Mouse (Mus musculus) liver, embryonic 12.5 days (tissue): ENCODE data around the gene Nos2. TPM values are rescaled to one million over a fixed set of nuclear protein-coding genes. Genes with fewer than 3 reads are reported as not detected.

ENCODE experiments used
- ATAC-seq: fragments of 200-750 bp; cut with Nextera tagmentation; 2 replicates; pipeline ENCODE4 v1.8.0; 2017; ENCODE audit warnings: moderate number of reproducible peaks, mild to moderate bottlenecking, moderate library complexity
- H3K27ac ChIP-seq: fragments of 300-500 bp; sonication (generic); 2 replicates; pipeline ENCODE4 v1.5.1; 2016; ENCODE audit warnings: mild to moderate bottlenecking
- H3K27me3 ChIP-seq: fragments of 300-500 bp; sonication (generic); replicated peaks from 2 replicates; pipeline ENCODE4 v1.6.1; 2016; ENCODE audit warnings: mild to moderate bottlenecking, moderate library complexity
- H3K36me3 ChIP-seq: fragments of 300-500 bp; sonication (generic); 2 replicates; pipeline ENCODE4 v1.6.1; 2016; ENCODE audit warnings: mild to moderate bottlenecking, moderate library complexity
- H3K4me1 ChIP-seq: fragments of 300-500 bp; sonication (generic); 2 replicates; pipeline ENCODE4 v1.6.1; 2016
- H3K4me2 ChIP-seq: fragments of 300-500 bp; sonication (generic); 2 replicates; pipeline ENCODE4 v1.6.1; 2016; ENCODE audit warnings: mild to moderate bottlenecking, moderate library complexity
- H3K4me3 ChIP-seq: fragments of 300-500 bp; sonication (generic); 2 replicates; pipeline ENCODE4 v1.5.1; 2016; ENCODE audit warnings: mild to moderate bottlenecking, moderate library complexity
- H3K9ac ChIP-seq: fragments of 300-500 bp; sonication (generic); 2 replicates; pipeline ENCODE4 v1.6.1; 2016; ENCODE audit warnings: mild to moderate bottlenecking, moderate library complexity
- H3K9me3 ChIP-seq: fragments of 300-500 bp; sonication (generic); replicated peaks from 2 replicates; pipeline ENCODE4 v1.6.1; 2016; ENCODE audit warnings: mild to moderate bottlenecking, moderate library complexity
- WGBS: fragments of 180-500 bp; shearing (Covaris S2); methylation state at CpG from one replicate; pipeline ENCODE4 v1.1.7; 2016; ENCODE audit not compliant: insufficient replicate concordance; 5-methylcytosine and 5-hydroxymethylcytosine counted together
- polyA plus RNA-seq: library from polyadenylated mRNA; unstranded; fragments of >200 nt; fragmentation: Nextera tagmentation; extraction: Ambion mirVana; gene quantifications from 2 replicates; pipeline ENCODE4 v1.2.1, GENCODE M21; 2016

The Nos2 gene
- polyA plus RNA-seq, 1 experiment from 2014 or later: 0.07 TPM

DNA sequence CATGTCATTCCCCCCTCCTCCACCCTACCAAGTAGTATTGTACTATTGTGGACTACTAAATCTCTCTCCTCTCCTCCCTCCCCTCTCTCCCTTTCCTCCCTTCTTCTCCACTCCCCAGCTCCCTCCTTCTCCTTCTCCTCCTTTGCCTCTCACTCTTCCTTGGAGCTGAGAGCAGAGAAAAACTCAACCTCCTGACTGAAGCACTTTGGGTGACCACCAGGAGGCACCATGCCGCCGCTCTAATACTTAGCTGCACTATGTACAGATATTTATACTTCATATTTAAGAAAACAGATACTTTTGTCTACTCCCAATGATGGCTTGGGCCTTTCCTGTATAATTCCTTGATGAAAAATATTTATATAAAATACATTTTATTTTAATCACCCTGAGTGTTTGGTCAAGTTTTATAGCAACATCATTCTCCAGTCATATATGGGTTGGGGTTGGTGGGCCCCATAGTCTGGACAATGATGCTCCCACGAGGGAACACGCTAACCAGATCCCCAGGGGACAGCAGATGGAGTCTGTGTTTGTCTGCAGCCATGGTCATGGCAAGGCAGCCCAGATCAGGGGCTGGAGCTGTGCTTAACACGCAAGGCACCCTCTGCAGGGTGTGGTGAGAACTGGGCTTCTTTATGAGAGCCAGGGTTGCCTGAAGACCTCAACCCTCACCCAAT is 39.4 kb downstream of the Nos2 start:
- Histone ChIP-seq H3K9ac (no peak overlapping the region), H3K36me3 (0 out of 2 replicates have a peak, but pooled peaks cover 15% of the 10 kb centered on the region), H3K4me2 (no peak overlapping the region), H3K4me1 (no peaks in the 10 kb centered on the region), H3K27ac (no peak overlapping the region), H3K9me3 (no peaks in the 10 kb centered on the region), H3K27me3 (peaks cover 43% of the 10 kb centered on the region), H3K4me3 (no peak overlapping the region)
- 55% methylated on average over 5 of the region's 5 CpGs for WGBS
- no peak for ATAC-seq

GRCm38 (mm10) chr11:78961221-78961620 is 40.6 kb downstream of the Nos2 start:
- H3K4me1 ChIP-seq: no peaks in the 10 kb centered on the region
- no peaks in the 10 kb centered on the region for H3K9me3 ChIP-seq
- no peak overlapping the region for H3K27ac ChIP-seq
- 26% methylated on average over 5 of the region's 5 CpGs for WGBS
- H3K4me3 ChIP-seq: no peak overlapping the region
- H3K4me2 ChIP-seq: no peak overlapping the region
- H3K27me3 ChIP-seq: peaks cover 38% of the 10 kb centered on the region
- no peak for ATAC-seq
- H3K36me3 ChIP-seq: peaks cover 22% of the 10 kb centered on the region
- H3K9ac ChIP-seq: no peak overlapping the region

- Histone ChIP-seq H3K4me2 (no peak overlapping the region), H3K9me3 (no peaks in the 10 kb centered on the region), H3K9ac (no peak overlapping the region), H3K27me3 (no peaks in the 10 kb centered on the region), H3K27ac (no peak overlapping the region), H3K4me1 (peaks cover 11% of the 10 kb centered on the region), H3K36me3 (peaks cover 45% of the 10 kb centered on the region), H3K4me3 (no peak overlapping the region)
- ATAC-seq: peak; percentile 42; the same call in 1 of the 2 replicates
- WGBS: 12% methylated on average over 4 of the region's 4 CpGs
Observed at GRCm38 (mm10) chr11:78967371-78967770, 46.8 kb downstream of the Nos2 start.

GRCm38 (mm10) chr11:78968121-78968520 is 47.5 kb downstream of the Nos2 start:
- Histone ChIP-seq H3K27me3 (no peaks in the 10 kb centered on the region), H3K4me3 (no peak overlapping the region), H3K27ac (no peak overlapping the region), H3K4me1 (peaks cover 19% of the 10 kb centered on the region), H3K9ac (no peak overlapping the region), H3K36me3 (peaks cover 38% of the 10 kb centered on the region), H3K9me3 (no peaks in the 10 kb centered on the region), H3K4me2 (no peak overlapping the region)
- WGBS: 62% methylated on average over 4 of the region's 4 CpGs
- no peak for ATAC-seq

DNA sequence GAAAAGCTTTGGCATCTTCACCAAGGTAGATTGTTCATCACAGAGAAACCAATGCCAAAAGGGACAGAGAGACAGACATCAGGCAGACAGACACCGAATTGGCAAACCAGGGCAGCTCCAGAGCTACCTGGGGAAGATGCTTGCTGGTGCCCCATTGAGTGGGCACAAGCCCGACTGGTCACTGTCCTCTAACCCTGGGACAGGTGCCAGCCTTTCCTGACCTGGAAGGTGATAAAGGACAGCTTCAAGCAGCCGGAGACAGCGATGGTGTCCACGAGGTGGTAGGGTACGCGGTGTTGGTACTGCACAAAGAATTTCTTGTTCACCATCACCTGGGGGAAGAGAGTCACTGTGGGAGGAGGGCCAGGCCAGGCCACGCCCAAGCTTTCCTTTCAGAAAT is 50.5 kb downstream of the Nos2 start:
- WGBS: 77% methylated on average over 8 of the region's 8 CpGs
- ATAC-seq: no peak

DNA sequence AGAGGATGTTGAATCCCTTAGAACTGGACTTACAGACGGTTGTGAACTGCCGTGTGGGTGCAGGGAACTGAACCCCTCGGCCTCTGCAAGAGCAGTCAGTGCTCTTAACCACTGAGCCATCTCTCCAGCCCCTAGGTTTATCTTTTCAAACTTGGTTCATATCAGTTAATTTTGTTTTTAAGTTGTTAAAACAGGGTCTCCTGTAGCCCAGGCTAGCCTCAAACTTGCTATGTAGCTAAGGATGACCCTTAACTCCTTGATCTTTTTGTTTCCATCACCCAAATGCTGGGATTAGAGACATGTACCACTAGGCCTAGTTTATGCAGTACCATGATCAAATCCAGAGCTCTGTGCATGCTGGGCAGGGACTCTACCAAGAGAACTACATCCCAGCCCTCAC is 51.2 kb downstream of the Nos2 start:
- Histone ChIP-seq H3K27me3 (no peaks in the 10 kb centered on the region), H3K4me1 (peaks cover 26% of the 10 kb centered on the region), H3K4me3 (no peak overlapping the region), H3K36me3 (peaks cover 36% of the 10 kb centered on the region), H3K9me3 (no peaks in the 10 kb centered on the region), H3K4me2 (no peak overlapping the region), H3K9ac (no peak overlapping the region), H3K27ac (no peak overlapping the region)
- WGBS: 76% methylated on average over 3 of the region's 3 CpGs
- ATAC-seq: no peak

More for the DNA sequence above, 50.5 kb downstream of the Nos2 start:
- Histone ChIP-seq H3K27ac (no peak overlapping the region), H3K4me2 (no peak overlapping the region), H3K36me3 (peaks cover 36% of the 10 kb centered on the region), H3K27me3 (no peaks in the 10 kb centered on the region), H3K9ac (no peak overlapping the region), H3K4me1 (peaks cover 26% of the 10 kb centered on the region), H3K4me3 (no peak overlapping the region), H3K9me3 (no peaks in the 10 kb centered on the region)

DNA sequence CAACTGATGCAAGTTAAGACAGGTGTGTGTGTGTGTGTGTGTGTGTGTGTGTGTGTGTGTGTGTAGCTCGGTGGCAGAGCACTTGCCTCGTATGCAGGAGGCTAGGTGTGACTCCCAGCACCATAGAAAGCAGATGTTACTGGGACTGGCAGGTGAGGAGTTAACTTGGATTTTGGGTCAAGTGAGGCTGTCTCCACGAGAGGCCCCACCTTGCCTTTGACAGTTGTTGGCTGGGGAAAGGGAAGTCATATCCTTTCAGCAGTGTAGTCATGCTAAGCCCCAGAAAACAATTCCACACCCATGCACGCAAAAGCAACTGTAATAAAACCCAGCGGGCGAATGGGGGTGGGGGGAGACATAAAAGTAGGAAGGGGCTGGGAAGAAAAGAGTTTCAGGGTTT is 51.7 kb downstream of the Nos2 start:
- Histone ChIP-seq H3K27ac (no peak overlapping the region), H3K4me1 (peaks cover 30% of the 10 kb centered on the region), H3K4me2 (no peak overlapping the region), H3K4me3 (no peak overlapping the region), H3K27me3 (no peaks in the 10 kb centered on the region), H3K9ac (no peak overlapping the region), H3K36me3 (peaks cover 32% of the 10 kb centered on the region), H3K9me3 (no peaks in the 10 kb centered on the region)
- WGBS: 45% methylated on average over 6 of the region's 6 CpGs
- no peak for ATAC-seq

- Histone ChIP-seq H3K9me3 (no peaks in the 10 kb centered on the region), H3K4me3 (no peak overlapping the region), H3K4me1 (peaks cover 29% of the 10 kb centered on the region), H3K27me3 (no peaks in the 10 kb centered on the region), H3K36me3 (peaks cover 32% of the 10 kb centered on the region), H3K9ac (no peak overlapping the region), H3K27ac (no peak overlapping the region), H3K4me2 (no peak overlapping the region)
- WGBS: 49% methylated on average over 8 of the region's 8 CpGs
- ATAC-seq: no peak
Observed at GRCm38 (mm10) chr11:78972811-78973351, 52.3 kb downstream of the Nos2 start.

DNA sequence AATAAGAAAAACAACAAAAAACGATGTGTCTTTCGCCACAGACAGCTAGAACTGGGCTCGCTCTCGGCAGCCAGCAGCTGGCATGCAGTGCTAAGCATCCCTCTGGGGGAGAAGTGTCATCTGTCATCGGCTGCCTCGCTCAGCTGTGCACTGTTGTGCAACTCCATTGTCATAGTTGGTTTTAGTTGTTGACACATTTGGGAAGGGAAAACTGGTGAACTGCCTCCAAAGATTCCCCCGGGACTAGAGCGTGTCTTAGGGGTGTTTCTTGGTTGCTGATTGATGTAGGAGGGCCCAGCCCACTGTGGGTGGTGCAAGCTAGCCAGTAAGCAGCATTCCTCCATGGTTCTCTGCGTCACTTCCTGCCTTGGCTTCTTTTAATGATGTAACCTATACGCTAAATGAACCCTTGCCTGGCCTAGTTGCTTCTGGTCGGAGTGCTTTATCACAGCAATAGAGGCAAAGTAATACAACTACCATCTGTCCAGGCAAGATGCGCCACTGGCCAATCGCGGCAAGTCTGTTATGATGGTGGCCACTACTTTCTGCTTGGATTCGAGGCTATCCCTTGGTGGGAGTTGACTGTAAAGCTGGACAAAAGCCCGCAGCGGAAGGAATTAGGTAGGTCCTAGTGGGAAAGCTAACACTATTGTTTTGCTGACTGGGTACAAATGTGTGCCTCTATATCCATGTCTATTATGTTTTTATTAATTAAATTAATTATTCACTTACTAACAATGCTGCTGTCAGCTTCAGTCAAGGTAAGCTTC is 53.0 kb downstream of the Nos2 start:
- H3K4me2 ChIP-seq: no peak overlapping the region
- H3K9ac ChIP-seq: no peak overlapping the region
- ATAC-seq: no peak
- 70% methylated on average over 17 of the region's 17 CpGs for WGBS
- peaks cover 32% of the 10 kb centered on the region for H3K36me3 ChIP-seq
- H3K27ac ChIP-seq: no peak overlapping the region
- H3K9me3 ChIP-seq: no peaks in the 10 kb centered on the region
- H3K27me3 ChIP-seq: no peaks in the 10 kb centered on the region
- peaks cover 25% of the 10 kb centered on the region for H3K4me1 ChIP-seq
- no peak overlapping the region for H3K4me3 ChIP-seq

GRCm38 (mm10) chr11:78976731-78977510 is 56.3 kb downstream of the Nos2 start:
- no peak overlapping the region for H3K9ac ChIP-seq
- H3K4me1 ChIP-seq: peaks cover 43% of the 10 kb centered on the region
- H3K9me3 ChIP-seq: no peaks in the 10 kb centered on the region
- no peak overlapping the region for H3K4me3 ChIP-seq
- no peak for ATAC-seq
- peaks cover 20% of the 10 kb centered on the region for H3K36me3 ChIP-seq
- WGBS: 68% methylated on average over 8 of the region's 8 CpGs
- H3K27ac ChIP-seq: no peak overlapping the region; the same call in 1 of the 2 replicates
- no peak overlapping the region for H3K4me2 ChIP-seq
- H3K27me3 ChIP-seq: no peaks in the 10 kb centered on the region

DNA sequence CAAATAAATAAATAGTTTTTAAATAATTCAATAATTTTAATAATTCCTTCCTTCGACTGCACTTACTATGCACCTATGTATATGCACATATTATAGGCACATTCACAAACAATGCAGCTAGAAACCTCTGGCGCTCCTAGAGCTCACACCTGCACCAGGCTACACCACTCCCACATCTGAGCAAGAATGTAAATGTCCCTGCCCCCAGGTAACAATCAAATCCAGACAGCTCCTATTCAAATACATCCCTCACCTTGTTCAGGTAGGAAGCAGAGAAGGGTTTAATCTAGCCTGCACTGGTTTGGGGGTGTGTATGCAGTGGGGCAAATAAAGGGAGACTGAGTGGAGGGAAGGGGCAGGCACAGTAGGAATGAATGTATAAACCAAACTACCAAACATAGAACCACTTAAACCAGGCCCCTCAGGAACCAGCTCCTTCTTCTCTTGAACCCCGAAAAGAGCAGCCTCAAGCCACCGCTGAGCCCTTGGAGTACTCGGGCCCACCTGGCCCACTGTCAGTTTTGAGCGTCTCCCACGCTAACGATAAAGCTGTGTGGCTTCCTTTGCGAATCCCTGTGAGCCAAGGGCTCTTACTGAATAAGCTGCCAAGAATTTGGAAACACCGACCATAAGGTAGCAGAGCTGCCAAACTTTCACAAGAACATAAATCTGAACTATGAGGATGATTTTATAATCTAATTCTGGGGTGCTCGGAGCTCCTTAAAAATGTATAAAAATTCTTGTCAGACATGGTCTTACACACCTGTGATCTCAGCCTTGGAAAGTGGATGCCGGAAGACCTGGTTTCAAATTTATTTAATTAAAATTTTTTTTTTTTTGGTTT is 57.8 kb downstream of the Nos2 start:
- no peak for ATAC-seq
- no peaks in the 10 kb centered on the region for H3K27me3 ChIP-seq
- peaks cover 46% of the 10 kb centered on the region for H3K4me1 ChIP-seq
- H3K27ac ChIP-seq: no peak overlapping the region
- H3K9me3 ChIP-seq: no peaks in the 10 kb centered on the region
- no peak overlapping the region for H3K4me3 ChIP-seq
- peaks cover 17% of the 10 kb centered on the region for H3K36me3 ChIP-seq
- no peak overlapping the region for H3K9ac ChIP-seq
- WGBS: 83% methylated on average over 12 of the region's 12 CpGs
- H3K4me2 ChIP-seq: no peak overlapping the region
